Mouse (Mus musculus): ENCODE measurements around the gene Gm8374. TPM values are rescaled to one million over a fixed set of nuclear protein-coding genes. Genes with fewer than 3 reads are reported as not detected.
"Not testable (repeated sequence)": the region's sequence is repeated elsewhere in the genome, so short reads cannot be mapped to it uniquely, and the experiment has no call there.

The Gm8374 gene
- not detected in 2 replicates for total RNA-seq (2017)

GRCm38 (mm10) chr14:7365034-7365433 is at the start of gene Gm8374:
Gene Gm8374, minus strand, starts transcription at chr14:7365134.
- not testable (repeated sequence) for ATAC-seq (replicated peaks; ENCODE audit: low read depth, poor library complexity, severe bottlenecking)

- ATAC-seq (replicated peaks; ENCODE audit: low read depth, poor library complexity, severe bottlenecking) = not testable (repeated sequence)
Measured at GRCm38 (mm10) chr14:7332295-7332694, 32.6 kb downstream of the Gm8374 start, which contains the start of gene Gm5797. Gene Gm5797, minus strand, starts transcription at chr14:7332395.

GRCm38 (mm10) chr14:7315093-7315492 is 49.8 kb downstream of the Gm8374 start:
- ATAC-seq (replicated peaks; ENCODE audit: low read depth, poor library complexity, severe bottlenecking) = 0 out of 2 replicates have a peak, but pooled peaks have one; percentile 15

GRCm38 (mm10) chr14:7314661-7315060 is 50.3 kb downstream of the Gm8374 start, which contains the start of gene Gm3739:
Gene Gm3739, minus strand, starts transcription at chr14:7315049.
- not testable (repeated sequence) for ATAC-seq (replicated peaks; ENCODE audit: low read depth, poor library complexity, severe bottlenecking)

Other genes starting within 250 kb of the Gm8374 start
- not detected in 2 replicates for gene Gm6676, start 239.7 kb downstream of the Gm8374 start, total RNA-seq (2017)
- 0.82 and 0.87 TPM in 2 replicates for gene Gm3512, start 190.6 kb downstream of the Gm8374 start, total RNA-seq (2017)
- gene Gm16434, start 170.6 kb downstream of the Gm8374 start, total RNA-seq (2017) = not detected in 2 replicates
- gene Gm3727, start 100.4 kb downstream of the Gm8374 start, total RNA-seq (2017) = not detected in 2 replicates
- 0.29 and 0.37 TPM in 2 replicates for gene Gm3739, start 50.1 kb downstream of the Gm8374 start, total RNA-seq (2017)
- not detected in 2 replicates for gene Gm5797, start 32.7 kb downstream of the Gm8374 start, total RNA-seq (2017)
- not detected in 2 replicates for gene Gm3755, start 85.8 kb upstream of the Gm8374 start, total RNA-seq (2017)
- not detected in 2 replicates for gene Gm3752, start 118.6 kb upstream of the Gm8374 start, total RNA-seq (2017)
- gene Gm3558, start 203.4 kb upstream of the Gm8374 start, total RNA-seq (2017) = not detected in 2 replicates
- gene Gm10338, start 230.5 kb upstream of the Gm8374 start, total RNA-seq (2017) = not detected in 2 replicates